Mouse (Mus musculus) kidney, postnatal 10 days (tissue): ENCODE data around the gene Myoz1.
"Not testable (repeated sequence)": the region's sequence is repeated elsewhere in the genome, so short reads cannot be mapped to it uniquely, and the experiment has no call there.

Experiments used
- DNase-seq: peaks from one replicate; pipeline ENCODE4 v3.0.0; 2021; ENCODE audit warnings: mixed read lengths

Gene Myoz1

DNA sequence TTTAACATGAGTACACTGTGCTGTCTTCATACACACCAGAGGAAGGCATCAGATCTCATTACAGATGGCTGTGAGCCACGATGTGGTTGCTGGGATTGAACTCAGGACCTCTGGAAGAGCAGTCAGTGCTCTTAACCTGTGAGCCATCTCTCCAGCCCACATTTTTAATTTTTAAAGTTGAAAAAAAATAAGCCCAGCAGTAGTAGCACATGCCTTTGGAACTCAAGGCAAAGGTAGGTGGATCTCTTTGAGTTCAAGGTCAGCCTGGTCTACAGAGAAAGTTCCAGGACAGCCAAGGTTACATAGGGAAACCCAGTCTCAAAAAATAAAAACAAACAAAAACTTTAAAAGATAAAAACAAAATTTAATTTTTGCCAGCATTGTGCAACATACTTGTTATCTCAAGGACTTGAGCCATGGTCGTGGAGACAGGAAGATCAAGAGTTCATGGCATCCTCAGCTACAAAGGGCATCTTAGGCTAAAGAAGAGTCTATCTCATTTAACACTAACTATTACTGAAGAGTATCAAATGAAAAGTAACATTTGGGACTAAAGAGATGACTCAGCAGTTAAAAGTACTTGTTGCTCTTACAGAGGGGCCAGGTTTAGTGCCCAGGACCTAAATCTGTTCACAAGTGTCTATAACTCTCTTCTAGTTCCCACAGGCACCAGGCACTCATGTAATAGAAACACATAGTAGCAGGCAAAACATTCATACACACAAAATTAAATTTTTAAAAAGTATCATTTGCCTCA is 18.3 kb downstream of the Myoz1 start:
- DNase-seq: no peak

GRCm38 (mm10) chr14:20636968-20637367 is 19.4 kb downstream of the Myoz1 start:
- DNase-seq: not testable (repeated sequence)

- no peak for DNase-seq
Observed at GRCm38 (mm10) chr14:20635546-20635945, 20.8 kb downstream of the Myoz1 start.

DNA sequence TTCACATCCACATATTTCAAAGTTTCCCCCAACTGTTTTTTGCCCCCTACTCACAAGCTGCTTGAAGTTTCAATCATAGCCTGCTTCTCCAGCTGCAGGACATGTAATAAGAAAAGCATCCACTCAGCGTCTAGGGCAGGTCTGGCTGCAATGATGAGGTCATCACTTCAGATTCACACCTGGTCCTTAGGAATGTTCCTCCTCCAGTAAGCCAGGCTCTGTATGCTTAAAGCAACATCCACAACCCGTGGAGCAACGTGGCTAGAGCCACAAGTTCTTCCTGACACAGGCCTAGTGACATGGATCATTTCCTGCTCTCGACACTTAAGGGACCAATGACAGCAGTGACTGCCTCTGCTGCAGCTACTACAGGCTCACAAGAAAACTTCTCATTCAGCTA is 25.1 kb downstream of the Myoz1 start:
- no peak for DNase-seq

DNA sequence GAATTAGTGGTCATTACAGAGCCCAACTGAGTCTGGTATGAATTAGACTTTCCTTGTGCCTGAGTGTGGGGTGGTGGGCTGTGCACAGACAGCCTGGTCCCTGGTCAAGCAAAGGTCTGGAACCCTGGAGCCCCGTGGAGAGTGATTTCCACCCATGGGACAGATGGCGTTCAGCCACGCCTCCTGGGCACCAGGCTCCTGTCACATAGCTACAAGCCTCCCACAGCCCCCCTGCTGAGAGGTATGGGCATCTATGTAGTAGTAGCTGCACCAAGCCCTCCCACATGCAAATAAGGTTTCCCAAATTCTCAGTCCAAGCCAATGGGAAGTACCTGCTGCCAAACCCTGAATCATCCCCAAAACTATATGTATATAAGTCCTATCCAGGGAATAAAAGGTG is 29.4 kb downstream of the Myoz1 start:
- no peak for DNase-seq

DNA sequence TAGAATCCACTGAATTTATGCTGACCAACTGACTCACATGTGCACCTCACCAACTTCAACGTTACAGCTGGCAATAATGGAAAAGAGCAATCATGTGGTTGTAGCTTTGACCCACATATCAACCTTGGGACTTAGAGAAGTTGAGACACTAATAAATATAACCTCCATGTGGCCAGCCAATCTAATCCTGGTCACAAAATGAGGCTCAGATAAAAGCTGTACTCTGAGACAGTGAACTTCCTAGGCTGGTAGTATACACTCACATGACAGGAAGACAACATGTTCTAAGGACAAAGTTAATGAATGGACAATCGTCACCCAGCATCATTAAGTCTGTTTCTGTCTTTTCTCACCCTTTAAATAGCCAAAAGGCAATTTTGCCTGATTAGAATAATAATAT is 29.9 kb downstream of the Myoz1 start:
- DNase-seq: no peak

DNA sequence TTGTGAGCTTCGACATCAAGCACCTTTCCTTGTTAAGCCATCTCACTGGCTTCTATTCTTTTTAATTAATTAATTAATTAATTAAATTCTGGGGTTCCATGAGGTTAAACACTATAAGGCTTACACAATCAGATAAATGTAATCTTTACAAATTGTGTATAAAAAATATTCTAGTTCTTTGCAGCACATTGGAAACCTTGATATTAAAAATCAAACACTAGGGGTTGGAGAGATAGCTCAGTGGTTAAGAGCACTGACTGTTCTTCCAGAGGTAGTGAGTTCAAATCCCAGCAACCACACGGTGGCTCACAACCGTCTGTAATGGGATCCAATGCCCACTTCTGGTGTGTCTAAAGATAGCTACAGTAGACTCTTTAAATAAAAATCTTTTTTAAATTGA is 33.4 kb downstream of the Myoz1 start:
- DNase-seq: no peak

DNA sequence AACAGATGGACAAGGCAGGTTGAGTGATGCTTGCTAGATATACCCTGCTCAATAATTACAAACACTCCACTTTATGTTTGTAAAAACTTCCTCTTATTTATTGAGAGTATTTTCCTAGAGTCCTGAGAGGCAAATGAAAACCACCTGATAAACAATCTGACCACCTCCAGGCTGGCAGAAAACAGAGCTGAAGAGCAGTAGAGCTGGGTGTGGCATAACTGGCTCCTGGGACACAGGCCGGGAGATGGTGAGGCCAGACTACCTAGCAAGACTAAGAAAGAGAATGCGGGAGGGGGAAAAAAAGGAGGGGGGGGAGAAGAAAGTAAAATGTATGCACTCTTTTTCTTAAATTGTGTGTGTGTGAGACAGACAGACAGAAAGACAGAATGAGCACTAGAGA is 33.9 kb downstream of the Myoz1 start:
- DNase-seq: no peak

GRCm38 (mm10) chr14:20621903-20622302 is 34.4 kb downstream of the Myoz1 start:
- no peak for DNase-seq

- DNase-seq: no peak
Observed at GRCm38 (mm10) chr14:20619131-20619530, 37.2 kb downstream of the Myoz1 start.

DNA sequence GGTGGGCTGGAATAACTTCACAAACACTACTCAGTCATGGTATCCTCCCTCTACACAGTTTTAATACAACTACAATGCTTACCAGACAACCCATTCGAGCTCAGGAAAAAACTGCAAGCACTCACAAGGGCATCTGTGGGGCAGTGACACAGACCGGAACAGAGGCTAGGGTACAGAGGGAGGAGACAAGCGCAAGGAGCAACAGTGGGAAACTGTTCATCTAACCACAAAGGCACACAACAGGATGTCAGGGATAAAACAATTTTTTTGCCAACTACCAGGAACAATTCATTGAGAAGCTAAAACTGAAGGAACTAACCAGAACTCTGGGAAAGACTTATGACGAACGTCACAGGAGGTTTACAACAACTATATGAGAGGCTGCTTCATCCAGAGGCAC is 38.1 kb downstream of the Myoz1 start:
- DNase-seq: peak; percentile 38

DNA sequence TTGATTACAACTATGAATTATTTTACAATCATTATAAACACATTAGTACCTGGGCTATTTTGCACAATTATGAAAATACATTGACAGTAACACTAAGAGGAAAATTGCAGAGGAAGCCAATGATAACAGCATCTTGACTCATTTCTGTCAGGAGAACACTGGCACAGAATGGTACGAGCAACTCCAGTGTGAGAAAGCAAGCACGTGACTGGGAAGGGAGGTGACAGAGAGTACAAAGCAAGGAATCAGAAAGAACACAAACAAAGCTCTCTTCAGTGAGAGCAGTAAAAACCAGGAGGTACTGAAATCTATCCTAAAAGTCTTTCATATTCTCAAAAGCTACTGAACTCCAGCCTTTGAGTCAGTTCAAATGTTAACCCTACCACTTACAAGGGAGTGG is 39.9 kb downstream of the Myoz1 start:
- DNase-seq: no peak

GRCm38 (mm10) chr14:20615075-20615474 is 41.3 kb downstream of the Myoz1 start:
- DNase-seq: no peak

- DNase-seq: no peak
Observed at GRCm38 (mm10) chr14:20612820-20613219, 43.5 kb downstream of the Myoz1 start.

DNA sequence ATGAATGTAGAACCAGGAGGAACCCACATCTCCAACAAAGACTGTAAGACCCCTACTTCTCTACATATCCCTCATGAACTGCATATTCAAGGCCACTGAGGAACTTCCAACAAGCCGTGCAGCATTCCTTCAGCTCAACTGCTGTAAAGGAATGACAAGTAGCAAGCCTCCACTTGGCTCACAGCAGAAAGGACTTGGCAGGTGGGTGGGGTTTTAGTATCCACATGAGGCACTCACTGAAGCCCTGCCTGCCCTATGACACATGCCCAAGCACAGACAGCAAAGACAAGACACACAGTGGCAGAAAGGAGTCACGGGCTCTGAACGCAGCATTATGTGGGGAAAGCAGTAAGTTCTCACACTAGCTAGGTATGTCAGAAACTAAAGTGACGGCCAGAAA is 46.2 kb downstream of the Myoz1 start:
- DNase-seq: peak; percentile 61

- no peak for DNase-seq
Observed at GRCm38 (mm10) chr14:20609519-20609918, 46.8 kb downstream of the Myoz1 start.

GRCm38 (mm10) chr14:20607396-20608126 is 48.8 kb downstream of the Myoz1 start:
- peak; percentile 30 for DNase-seq

- no peak for DNase-seq
Observed at GRCm38 (mm10) chr14:20601287-20601686, 55.1 kb downstream of the Myoz1 start.

DNA sequence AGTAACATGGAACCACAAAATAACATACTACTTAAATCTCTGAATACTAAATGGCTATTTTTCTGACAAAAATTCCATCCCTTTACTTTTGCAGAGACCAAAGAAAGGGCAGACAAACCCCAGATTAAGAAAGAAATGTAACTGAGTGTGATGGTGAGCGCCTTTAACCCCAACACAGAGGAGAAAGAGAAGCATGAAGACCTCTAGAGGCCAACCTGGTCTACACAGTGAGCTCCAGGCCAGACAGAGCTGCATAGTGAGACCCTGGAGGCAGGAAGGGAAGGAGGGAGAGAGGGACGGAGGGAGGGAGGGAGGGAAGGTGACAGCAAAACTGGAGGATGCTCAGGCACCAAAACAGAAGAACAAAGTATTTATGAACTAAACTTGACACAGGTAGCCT is 56.1 kb downstream of the Myoz1 start:
- no peak for DNase-seq

DNA sequence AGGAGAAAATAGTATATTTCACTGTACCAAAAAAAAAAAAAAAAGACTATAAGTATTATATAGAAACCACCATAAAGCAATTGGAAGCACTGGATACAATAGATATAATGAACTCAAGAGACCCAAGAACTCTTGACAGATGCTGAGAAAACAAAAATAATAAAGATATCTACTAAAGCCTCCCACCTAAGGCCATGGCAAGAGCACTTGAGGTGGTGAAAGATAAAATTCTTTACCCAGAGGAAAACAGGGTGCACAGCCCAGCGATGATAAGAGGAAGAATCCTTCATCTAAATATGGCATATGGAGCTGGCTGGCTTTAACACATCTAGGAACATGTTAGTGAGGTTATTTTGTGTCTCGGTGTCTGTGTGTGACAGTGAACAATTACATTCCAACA is 56.8 kb downstream of the Myoz1 start:
- DNase-seq: no peak
